Mouse (Mus musculus) lung, embryonic 16.5 days (tissue): ENCODE data around the gene Retreg1. TPM values are rescaled to one million over a fixed set of nuclear protein-coding genes. Genes with fewer than 3 reads are reported as not detected.

Experiments used
- ATAC-seq: fragments of 200-750 bp; cut with Nextera tagmentation; 2 replicates; pipeline ENCODE4 v1.8.0; 2017; ENCODE audit warnings: low read depth, mild to moderate bottlenecking, moderate library complexity
- H3K27ac ChIP-seq: fragments of 300-500 bp; sonication (generic); 2 replicates; pipeline ENCODE4 v1.5.1; 2014; ENCODE audit warnings: mild to moderate bottlenecking, control low read depth, low read length
- H3K27me3 ChIP-seq: fragments of 300-500 bp; sonication (generic); 2 replicates; pipeline ENCODE4 v1.6.1; 2014; ENCODE audit warnings: low read depth, low read length, mixed read lengths; ENCODE audit not compliant: control insufficient read depth, insufficient read depth
- H3K36me3 ChIP-seq: fragments of 300-500 bp; sonication (generic); 2 replicates; pipeline ENCODE4 v1.6.1; 2014; ENCODE audit warnings: low read length; ENCODE audit not compliant: control insufficient read depth, insufficient read depth
- H3K4me1 ChIP-seq: fragments of 300-500 bp; sonication (generic); replicated peaks from 2 replicates; pipeline ENCODE4 v1.6.1; 2014; ENCODE audit warnings: low read length, mixed read lengths; ENCODE audit not compliant: control insufficient read depth, insufficient read depth
- H3K4me2 ChIP-seq: fragments of 300-500 bp; sonication (generic); 2 replicates; pipeline ENCODE4 v1.6.1; 2014; ENCODE audit warnings: low read depth, low read length, control low read depth
- H3K4me3 ChIP-seq: fragments of 300-500 bp; sonication (generic); 2 replicates; pipeline ENCODE4 v1.5.1; 2014; ENCODE audit warnings: mild to moderate bottlenecking, low read length, control low read depth
- H3K9ac ChIP-seq: fragments of 300-500 bp; sonication (generic); 2 replicates; pipeline ENCODE4 v1.6.1; 2014; ENCODE audit warnings: low read length, control low read depth
- H3K9me3 ChIP-seq: fragments of 300-500 bp; sonication (generic); 2 replicates; pipeline ENCODE4 v1.6.1; 2016; ENCODE audit warnings: low read length; ENCODE audit not compliant: control insufficient read depth
- WGBS: fragments of 180-500 bp; shearing (Covaris S2); extraction: QIAGEN DNeasy Blood & Tissue Kit; methylation state at CpG from one replicate; pipeline ENCODE4 v1.1.7; 2014; 5-methylcytosine and 5-hydroxymethylcytosine counted together
- polyA plus RNA-seq: library from polyadenylated mRNA; unstranded; fragments of >200 nt; fragmentation: Nextera tagmentation; extraction: Ambion mirVana; gene quantifications from 2 replicates; pipeline ENCODE4 v1.2.1, GENCODE M21; 2015

Gene Retreg1
- polyA plus RNA-seq, 1 experiment from 2014 or later = 13.6 TPM

DNA sequence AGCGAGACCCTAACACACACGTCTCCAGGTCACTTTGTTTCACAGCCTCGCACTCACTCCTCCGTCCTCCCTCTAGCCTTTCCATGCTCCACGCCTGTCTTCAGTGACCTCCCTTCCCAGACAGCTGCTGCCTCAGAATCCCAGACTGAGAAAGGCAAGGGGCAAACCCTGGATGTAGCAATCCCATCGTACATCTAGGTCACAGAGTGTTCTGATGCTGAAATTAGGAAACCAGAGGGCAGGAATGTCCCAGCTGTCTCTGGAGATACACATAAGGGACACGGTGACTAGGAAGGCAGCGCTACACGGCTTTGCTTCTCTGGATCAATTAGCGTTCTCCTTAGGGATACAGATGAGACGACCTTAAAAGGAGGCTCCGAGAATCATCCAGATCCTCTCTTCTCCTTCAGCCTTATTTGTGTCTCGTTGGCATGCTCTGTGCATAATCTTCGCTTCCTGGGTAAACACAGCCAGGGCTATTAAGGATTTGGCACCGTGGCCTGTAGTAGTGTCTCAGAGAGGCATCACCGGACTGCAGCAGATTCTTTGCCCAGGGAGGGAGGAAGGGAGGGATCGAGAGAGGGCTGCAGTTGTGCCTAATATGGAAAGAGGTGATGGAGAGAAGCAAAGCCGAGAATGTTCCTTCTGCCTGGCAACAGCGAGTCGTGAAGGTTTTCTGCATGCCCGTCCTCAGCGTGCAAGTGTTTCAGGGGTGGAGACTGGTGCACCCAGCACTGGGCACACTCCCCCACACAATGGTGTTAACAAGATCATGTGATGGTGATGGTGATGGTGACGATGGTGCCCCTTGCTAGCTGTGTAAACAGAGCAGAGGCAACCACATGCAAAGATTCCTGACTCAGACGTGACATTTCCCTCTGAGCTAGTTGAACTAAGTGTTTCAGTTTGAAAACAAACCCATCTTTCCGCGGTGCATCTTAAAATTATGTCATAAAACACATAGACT lies 105.6 kb downstream of the Retreg1 start:
- no peak overlapping the region for H3K4me3 ChIP-seq
- H3K9me3 ChIP-seq = no peaks in the 10 kb centered on the region
- H3K36me3 ChIP-seq = no peaks in the 10 kb centered on the region
- H3K27me3 ChIP-seq = no peaks in the 10 kb centered on the region
- no peaks in the 10 kb centered on the region for H3K4me1 ChIP-seq
- ATAC-seq = no peak
- H3K27ac ChIP-seq = no peak overlapping the region
- no peak overlapping the region for H3K9ac ChIP-seq
- H3K4me2 ChIP-seq = no peak overlapping the region
- 68% methylated on average over 26 of the region's 26 CpGs for WGBS

DNA sequence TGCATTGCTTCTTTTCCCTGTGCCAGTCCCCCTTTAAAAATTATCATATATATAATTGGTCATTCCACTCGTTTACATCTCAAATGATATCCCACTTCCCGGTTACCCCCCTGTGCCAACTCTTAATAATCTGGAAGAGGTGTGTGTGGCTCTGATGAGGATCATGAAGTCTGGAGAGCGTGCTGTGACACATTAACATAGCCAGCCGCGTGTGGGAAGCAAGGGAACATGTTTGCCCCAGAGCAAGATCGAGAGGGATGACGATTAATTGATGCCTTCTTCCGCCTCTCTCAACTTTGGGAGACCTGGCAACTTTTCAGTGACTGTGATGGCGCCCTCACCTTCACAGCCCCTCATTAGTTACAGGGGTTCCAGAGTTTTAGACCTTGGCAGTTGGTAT lies 106.7 kb downstream of the Retreg1 start:
- no peak overlapping the region for H3K4me2 ChIP-seq
- WGBS = 70% methylated on average over 9 of the region's 9 CpGs
- H3K4me3 ChIP-seq = no peak overlapping the region
- no peaks in the 10 kb centered on the region for H3K36me3 ChIP-seq
- no peaks in the 10 kb centered on the region for H3K9me3 ChIP-seq
- no peaks in the 10 kb centered on the region for H3K4me1 ChIP-seq
- H3K9ac ChIP-seq = no peak overlapping the region
- no peak overlapping the region for H3K27ac ChIP-seq
- ATAC-seq = no peak
- no peaks in the 10 kb centered on the region for H3K27me3 ChIP-seq

DNA sequence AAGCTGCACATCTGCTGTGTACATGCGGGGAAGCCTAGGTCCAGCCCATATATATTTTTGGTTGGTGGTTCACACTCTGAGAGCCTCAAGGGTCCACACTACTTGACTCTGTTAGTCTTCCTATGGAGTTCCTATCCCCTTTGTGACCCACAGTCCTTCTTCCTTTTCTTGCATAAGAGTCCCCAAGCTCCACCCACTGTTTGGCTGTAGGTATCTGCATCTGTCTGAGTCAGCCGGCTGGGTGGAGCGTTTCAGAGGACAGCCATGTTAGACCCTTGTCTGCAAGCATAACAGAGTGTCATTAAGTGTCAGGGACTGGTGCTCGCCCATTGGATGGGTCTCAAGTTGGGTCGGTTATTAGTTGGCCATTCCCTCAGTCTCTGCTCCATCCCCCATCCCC lies 107.6 kb downstream of the Retreg1 start:
- Histone ChIP-seq H3K4me3 (no peak overlapping the region), H3K4me2 (no peak overlapping the region), H3K36me3 (no peaks in the 10 kb centered on the region), H3K4me1 (no peaks in the 10 kb centered on the region), H3K27ac (no peak overlapping the region), H3K9ac (no peak overlapping the region), H3K27me3 (no peaks in the 10 kb centered on the region), H3K9me3 (no peaks in the 10 kb centered on the region)
- no peak for ATAC-seq
- 60% methylated on average over 5 of the region's 5 CpGs for WGBS

DNA sequence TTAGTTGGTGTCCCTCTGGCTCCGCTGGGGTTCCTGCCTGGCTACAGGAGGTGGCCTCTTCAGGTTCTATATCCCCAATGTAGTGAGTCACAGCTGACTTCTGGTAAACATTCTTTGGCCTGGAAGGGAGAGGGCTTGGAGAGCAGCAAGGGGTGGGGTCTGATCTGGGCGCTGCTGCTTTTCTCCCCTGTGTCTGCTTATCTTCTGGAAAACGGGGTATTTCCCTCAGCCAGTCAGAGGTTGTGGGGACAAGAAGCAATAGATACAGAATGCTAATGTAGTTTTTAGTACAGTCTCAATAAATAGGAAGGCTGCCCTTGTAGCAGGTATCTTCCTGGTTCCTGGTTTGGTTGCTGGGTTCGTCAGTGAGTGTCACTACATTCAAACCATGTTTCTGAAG lies 108.1 kb downstream of the Retreg1 start:
- WGBS = 56% methylated on average over 4 of the region's 4 CpGs
- ATAC-seq = no peak
- H3K4me3 ChIP-seq = no peak overlapping the region
- no peak overlapping the region for H3K9ac ChIP-seq
- H3K4me2 ChIP-seq = no peak overlapping the region
- H3K4me1 ChIP-seq = no peaks in the 10 kb centered on the region
- no peaks in the 10 kb centered on the region for H3K36me3 ChIP-seq
- H3K9me3 ChIP-seq = no peaks in the 10 kb centered on the region
- H3K27ac ChIP-seq = no peak overlapping the region
- H3K27me3 ChIP-seq = no peaks in the 10 kb centered on the region

DNA sequence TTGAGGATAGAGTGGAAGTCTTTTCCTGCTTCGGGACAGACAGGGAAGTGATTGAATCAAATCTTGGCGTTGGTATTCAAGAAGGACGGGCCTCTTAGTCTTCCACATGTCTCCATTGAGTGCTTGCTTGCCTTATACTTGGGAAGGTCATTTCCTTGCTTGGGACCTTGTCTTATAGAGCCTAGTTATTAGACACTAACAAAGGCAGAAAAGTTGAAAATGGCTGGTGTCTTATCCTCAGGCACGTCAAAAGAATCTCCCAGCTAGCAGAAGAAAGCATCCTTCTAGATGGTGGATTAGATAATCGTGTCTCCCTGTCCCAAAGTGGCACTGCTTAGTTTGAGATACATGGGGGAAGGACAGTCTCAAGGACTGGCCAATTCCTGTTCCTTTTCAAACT lies 113.0 kb downstream of the Retreg1 start:
- Histone ChIP-seq H3K27me3 (no peaks in the 10 kb centered on the region), H3K27ac (no peak overlapping the region), H3K4me1 (no peaks in the 10 kb centered on the region), H3K36me3 (no peaks in the 10 kb centered on the region), H3K4me2 (no peak overlapping the region), H3K4me3 (no peak overlapping the region), H3K9ac (no peak overlapping the region), H3K9me3 (no peaks in the 10 kb centered on the region)
- ATAC-seq = no peak
- 42% methylated on average over 5 of the region's 5 CpGs for WGBS

DNA sequence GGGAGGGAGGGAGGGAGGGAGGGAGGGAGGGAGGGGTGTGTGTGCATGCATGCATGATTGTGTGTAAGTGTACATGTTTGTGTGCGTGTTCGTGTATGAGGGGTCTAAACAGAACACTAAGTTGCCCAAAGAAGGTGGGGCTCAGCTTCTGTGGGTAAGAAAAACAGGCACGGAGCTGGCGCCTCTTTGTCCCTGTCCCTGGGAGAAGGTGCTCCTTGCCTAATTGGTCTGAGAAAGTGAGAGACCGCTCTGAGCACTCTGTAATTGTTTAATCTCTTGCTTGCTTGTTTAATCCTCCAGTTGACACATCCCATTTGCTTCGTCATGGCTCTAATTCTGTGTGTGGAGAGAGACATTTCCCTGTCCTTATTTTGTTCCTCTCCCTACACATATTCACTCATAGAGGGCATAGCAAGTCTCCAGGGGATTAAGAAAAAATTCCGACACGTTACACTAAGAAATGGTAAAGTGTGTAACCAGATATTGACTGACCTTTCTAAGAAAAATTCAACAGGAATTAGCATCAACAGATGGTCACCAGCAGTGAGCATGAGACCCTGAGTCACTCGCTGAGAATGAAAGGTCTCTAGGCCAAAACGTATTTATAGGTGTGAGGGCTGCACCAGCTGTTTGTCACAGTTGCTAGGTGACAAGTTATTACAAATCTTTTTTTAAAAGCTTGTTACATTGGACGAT lies 113.6 kb downstream of the Retreg1 start:
- ATAC-seq = no peak
- Histone ChIP-seq H3K9ac (no peak overlapping the region), H3K27ac (no peak overlapping the region), H3K4me2 (no peak overlapping the region), H3K4me3 (no peak overlapping the region), H3K27me3 (no peaks in the 10 kb centered on the region), H3K9me3 (no peaks in the 10 kb centered on the region), H3K36me3 (no peaks in the 10 kb centered on the region), H3K4me1 (no peaks in the 10 kb centered on the region)
- WGBS = 56% methylated on average over 11 of the region's 11 CpGs

DNA sequence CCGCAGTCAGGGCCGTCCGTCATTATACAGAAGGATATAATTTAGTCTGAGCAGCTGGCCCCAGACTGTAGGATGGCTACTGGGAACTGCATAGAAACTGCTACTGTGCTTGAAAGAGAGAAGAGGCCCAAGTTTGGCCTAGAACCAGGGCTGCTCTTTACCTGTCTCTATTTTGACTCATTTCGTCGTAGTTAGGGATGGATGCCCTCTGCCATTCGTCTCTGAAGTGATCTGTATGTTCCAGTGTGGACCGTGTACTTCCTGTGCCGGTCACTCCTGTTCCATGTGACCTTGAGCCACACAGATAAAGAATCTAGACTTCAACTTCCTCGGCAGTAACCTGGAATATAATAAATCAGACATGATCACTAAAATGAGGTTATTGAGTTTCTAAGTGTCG lies 114.7 kb downstream of the Retreg1 start:
- Histone ChIP-seq H3K27ac (no peak overlapping the region), H3K36me3 (no peaks in the 10 kb centered on the region), H3K4me1 (no peaks in the 10 kb centered on the region), H3K9ac (no peak overlapping the region), H3K27me3 (no peaks in the 10 kb centered on the region), H3K9me3 (no peaks in the 10 kb centered on the region), H3K4me2 (no peak overlapping the region), H3K4me3 (no peak overlapping the region)
- WGBS = 66% methylated on average over 10 of the region's 10 CpGs
- ATAC-seq = no peak

DNA sequence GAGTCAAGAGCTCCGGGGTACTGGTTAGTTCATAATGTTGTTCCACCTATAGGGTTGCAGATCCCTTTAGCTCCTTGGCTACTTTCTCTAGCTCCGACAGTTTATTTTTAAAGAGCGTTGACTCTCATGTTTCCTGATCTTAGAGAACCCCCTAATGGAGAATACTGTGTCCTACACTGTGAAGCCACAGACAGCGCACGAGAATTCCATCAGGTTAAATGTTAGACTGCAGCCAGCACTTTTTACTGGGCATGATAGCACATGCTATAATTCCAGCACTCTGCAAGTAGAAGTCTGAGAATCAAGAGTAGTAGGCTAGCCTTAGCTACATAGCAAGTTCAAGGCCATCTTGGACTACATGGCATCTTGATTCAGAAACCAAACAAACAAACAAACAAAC lies 116.4 kb downstream of the Retreg1 start:
- H3K27ac ChIP-seq = no peak overlapping the region
- no peaks in the 10 kb centered on the region for H3K27me3 ChIP-seq
- H3K4me3 ChIP-seq = no peak overlapping the region
- no peaks in the 10 kb centered on the region for H3K4me1 ChIP-seq
- H3K36me3 ChIP-seq = no peaks in the 10 kb centered on the region
- ATAC-seq = peak; percentile 87
- H3K9ac ChIP-seq = no peak overlapping the region
- H3K4me2 ChIP-seq = no peak overlapping the region
- whole genome bisulfite sequencing = 27% methylated on average over 5 of the region's 5 CpGs
- H3K9me3 ChIP-seq = no peaks in the 10 kb centered on the region

DNA sequence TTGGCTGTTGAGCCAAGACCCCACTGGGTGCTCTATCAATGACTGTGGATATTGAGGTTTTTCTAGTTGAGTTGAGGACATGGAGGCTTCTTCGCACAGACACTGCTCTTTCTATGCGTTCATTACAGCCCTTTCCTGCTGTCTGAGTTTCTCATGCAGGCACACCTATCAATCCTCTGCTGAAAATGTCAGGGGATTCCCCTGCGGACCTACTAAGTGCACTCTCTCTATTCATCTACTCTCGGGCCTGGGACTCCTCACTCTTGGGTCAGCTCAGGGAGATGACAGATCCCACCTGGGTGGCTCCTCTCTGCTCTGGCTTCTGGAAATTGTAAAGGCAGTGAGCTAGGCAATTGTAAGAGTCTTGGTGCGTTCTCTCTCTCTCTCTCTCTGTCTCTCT lies 117.3 kb downstream of the Retreg1 start:
- Histone ChIP-seq H3K4me2 (no peak overlapping the region), H3K9me3 (no peaks in the 10 kb centered on the region), H3K36me3 (no peaks in the 10 kb centered on the region), H3K27ac (no peak overlapping the region), H3K9ac (no peak overlapping the region), H3K4me3 (no peak overlapping the region), H3K27me3 (no peaks in the 10 kb centered on the region), H3K4me1 (no peaks in the 10 kb centered on the region)
- no peak for ATAC-seq
- WGBS = 78% methylated on average over 5 of the region's 5 CpGs
